Mouse (Mus musculus): Measurements from ENCODE around the gene Gm3646. TPM values are rescaled to one million over a fixed set of nuclear protein-coding genes. Genes with fewer than 3 reads are reported as not detected.

Gene Gm3646
- polyA plus RNA-seq, 3 experiments from 2014 or later = not detected

- no peak for ATAC-seq
Observed at GRCm38 (mm10) chr1:39779111-39779980, 25.8 kb downstream of the Gm3646 start.

- ATAC-seq = no peak
Observed at GRCm38 (mm10) chr1:39773991-39774729, 31.0 kb downstream of the Gm3646 start.

GRCm38 (mm10) chr1:39773551-39773950 lies 31.6 kb downstream of the Gm3646 start:
- no peak for ATAC-seq

- no peak for ATAC-seq
Observed at GRCm38 (mm10) chr1:39772401-39773095, 32.6 kb downstream of the Gm3646 start.

- ATAC-seq = no peak
Observed at GRCm38 (mm10) chr1:39770436-39770835, 34.7 kb downstream of the Gm3646 start.

GRCm38 (mm10) chr1:39768017-39768416 lies 37.1 kb downstream of the Gm3646 start:
- ATAC-seq = no peak

GRCm38 (mm10) chr1:39765854-39766493 lies 39.2 kb downstream of the Gm3646 start:
- ATAC-seq = no peak

GRCm38 (mm10) chr1:39762025-39762370 lies 43.1 kb downstream of the Gm3646 start:
- ATAC-seq = no peak

GRCm38 (mm10) chr1:39761211-39762024 lies 43.7 kb downstream of the Gm3646 start:
- ATAC-seq = peak; percentile 83

- ATAC-seq = no peak
Observed at GRCm38 (mm10) chr1:39760181-39760715, 44.9 kb downstream of the Gm3646 start.

- ATAC-seq = no peak
Observed at GRCm38 (mm10) chr1:39759231-39760175, 45.6 kb downstream of the Gm3646 start.

GRCm38 (mm10) chr1:39758244-39758643 lies 46.9 kb downstream of the Gm3646 start:
- ATAC-seq = no peak

- ATAC-seq = no peak
Observed at GRCm38 (mm10) chr1:39756952-39757351, 48.2 kb downstream of the Gm3646 start.

- ATAC-seq = no peak
Observed at GRCm38 (mm10) chr1:39754224-39754957, 50.7 kb downstream of the Gm3646 start.

Other genes starting within 250 kb of the Gm3646 start
- 10 to 100 TPM; 11.9 to 37.0 (median 29.9) TPM for gene Rnf149, start 227.9 kb downstream of the Gm3646 start, polyA plus RNA-seq (2017; shearing (Covaris generic))
- gene Creg2, start 153.9 kb downstream of the Gm3646 start, polyA plus RNA-seq (2017; shearing (Covaris generic)) = under 1 TPM in 1 of 3 experiments, not detected in 2; 0.09 TPM
- gene Rfx8, start 84.3 kb downstream of the Gm3646 start, polyA plus RNA-seq (2017; shearing (Covaris generic)) = not detected
- 10 to 100 TPM; 16.0 to 44.7 (median 36.6) TPM for gene Map4k4, start 95.6 kb upstream of the Gm3646 start, polyA plus RNA-seq (2017; shearing (Covaris generic))

Measured in inflammation-experienced regulatory T-cells, adult 6 months (primary cell).